Mouse (Mus musculus): ENCODE measurements at regions not wholly inside any gene's neighbourhood (a gene's known extent, or its start where the extent isn't known, plus 50 kb on each side); places are given as distances from the start of the nearest gene placed in this dataset.

- TF ChIP-seq CTCF (IDR thresholded peaks at IDR 0.05; ENCODE audit: low read depth, low read length) = no peak
- TF ChIP-seq TAL1 (conservative IDR thresholded peaks at IDR 0.05; ENCODE audit: low read depth, low read length) = no peak
- TF ChIP-seq GATA1 (IDR thresholded peaks at IDR 0.05; ENCODE audit: borderline replicate concordance, low read length) = no peak
Measured at GRCm38 (mm10) chr5:103326412-103326811, 98.6 kb upstream of the Ptpn13 start.

All from G1E (cell line).